Mouse (Mus musculus): ENCODE results near the gene Hoxb9. TPM values are rescaled to one million over a fixed set of nuclear protein-coding genes. Genes with fewer than 3 reads are reported as not detected.

Gene Hoxb9
- polyA plus RNA-seq, 1 experiment from 2014 or later = 0.09 TPM

GRCm38 (mm10) chr11:96305505-96306182, 34.4 kb downstream of the Hoxb9 start:
- no peak overlapping the region for H3K27ac ChIP-seq
- no peak overlapping the region for H3K4me3 ChIP-seq
- no peak overlapping the region for H3K4me2 ChIP-seq (replicated peaks)
- 16% methylated on average over 6 of the region's 6 CpGs for WGBS
- H3K36me3 ChIP-seq = no peaks in the 10 kb centered on the region
- H3K9ac ChIP-seq = no peak overlapping the region
- peaks cover 100% of the 10 kb centered on the region for H3K27me3 ChIP-seq
- no peaks in the 10 kb centered on the region for H3K9me3 ChIP-seq
- H3K4me1 ChIP-seq = no peaks in the 10 kb centered on the region
- ATAC-seq (ENCODE audit: insufficient number of reproducible peaks, insufficient read depth, low FRiP score, low TSS enrichment) = no peak

GRCm38 (mm10) chr11:96306183-96306907, 35.1 kb downstream of the Hoxb9 start:
- Histone ChIP-seq H3K27me3 (peaks cover 100% of the 10 kb centered on the region), H3K4me2 (replicated peaks) (no peak overlapping the region), H3K36me3 (no peaks in the 10 kb centered on the region), H3K9ac (no peak overlapping the region), H3K4me1 (no peaks in the 10 kb centered on the region), H3K9me3 (no peaks in the 10 kb centered on the region), H3K27ac (no peak overlapping the region), H3K4me3 (no peak overlapping the region)
- 5% methylated on average over 7 of the region's 7 CpGs for WGBS
- ATAC-seq (ENCODE audit: insufficient number of reproducible peaks, insufficient read depth, low FRiP score, low TSS enrichment) = no peak

DNA sequence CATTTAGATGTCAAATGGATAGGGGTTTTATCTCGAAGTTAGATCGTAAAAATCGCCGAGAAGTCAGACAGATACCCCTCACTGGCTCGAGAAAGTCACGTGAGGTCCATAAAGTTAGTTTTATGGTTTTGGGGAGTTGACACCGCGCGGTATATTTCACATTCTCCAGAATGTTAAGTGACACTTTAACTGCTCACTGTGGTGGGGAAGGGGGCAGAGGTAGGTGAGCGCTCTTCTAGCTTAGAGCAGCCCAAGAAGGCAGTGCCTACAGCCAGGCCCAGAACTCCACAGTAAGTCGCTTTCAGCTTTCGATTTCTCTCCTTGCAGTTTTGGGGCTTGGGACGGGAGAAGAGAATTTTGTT, 35.6 kb downstream of the Hoxb9 start:
- Histone ChIP-seq H3K4me1 (no peaks in the 10 kb centered on the region), H3K9ac (no peak overlapping the region), H3K27me3 (peaks cover 100% of the 10 kb centered on the region), H3K9me3 (no peaks in the 10 kb centered on the region), H3K27ac (no peak overlapping the region), H3K4me2 (replicated peaks) (no peak overlapping the region), H3K4me3 (no peak overlapping the region), H3K36me3 (no peaks in the 10 kb centered on the region)
- 3% methylated on average over 13 of the region's 13 CpGs for WGBS
- ATAC-seq (ENCODE audit: insufficient number of reproducible peaks, insufficient read depth, low FRiP score, low TSS enrichment) = no peak

DNA sequence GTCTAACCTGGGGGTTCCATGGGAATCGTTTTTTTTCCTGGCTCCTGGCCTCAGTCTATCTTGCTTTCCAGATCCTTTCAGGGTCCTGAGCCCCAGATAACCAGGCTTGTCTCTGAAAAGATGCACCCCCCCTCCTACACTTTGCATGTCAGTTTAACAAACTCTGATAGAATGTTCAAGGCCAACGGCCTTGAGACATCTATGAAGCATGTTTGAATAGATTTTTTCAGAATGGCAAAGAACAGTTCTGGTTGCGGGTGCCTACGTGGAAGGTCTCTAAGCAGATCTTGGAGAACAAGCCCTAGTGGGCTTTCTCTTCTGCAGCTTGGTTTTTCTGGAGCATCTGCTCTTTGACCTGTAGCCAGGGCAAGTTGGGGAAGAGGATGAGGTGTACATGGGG, 37.5 kb downstream of the Hoxb9 start:
- H3K4me3 ChIP-seq = no peak overlapping the region
- no peaks in the 10 kb centered on the region for H3K9me3 ChIP-seq
- ATAC-seq (ENCODE audit: insufficient number of reproducible peaks, insufficient read depth, low FRiP score, low TSS enrichment) = no peak
- H3K27ac ChIP-seq = no peak overlapping the region
- peaks cover 100% of the 10 kb centered on the region for H3K27me3 ChIP-seq
- H3K36me3 ChIP-seq = no peaks in the 10 kb centered on the region
- H3K4me2 ChIP-seq (replicated peaks) = no peak overlapping the region
- 12% methylated on average over 4 of the region's 4 CpGs for WGBS
- H3K4me1 ChIP-seq = no peaks in the 10 kb centered on the region
- H3K9ac ChIP-seq = no peak overlapping the region

GRCm38 (mm10) chr11:96309288-96309687, 38.0 kb downstream of the Hoxb9 start:
- no peak for ATAC-seq (ENCODE audit: insufficient number of reproducible peaks, insufficient read depth, low FRiP score, low TSS enrichment)
- H3K27ac ChIP-seq = no peak overlapping the region

GRCm38 (mm10) chr11:96310183-96310938, 39.1 kb downstream of the Hoxb9 start:
- Histone ChIP-seq H3K4me3 (no peak overlapping the region), H3K4me2 (replicated peaks) (no peak overlapping the region), H3K36me3 (no peaks in the 10 kb centered on the region), H3K9me3 (no peaks in the 10 kb centered on the region), H3K27me3 (peaks cover 98% of the 10 kb centered on the region), H3K4me1 (no peaks in the 10 kb centered on the region), H3K9ac (no peak overlapping the region), H3K27ac (no peak overlapping the region)
- no peak for ATAC-seq (ENCODE audit: insufficient number of reproducible peaks, insufficient read depth, low FRiP score, low TSS enrichment)
- 3% methylated on average over 20 of the region's 20 CpGs for WGBS

More at GRCm38 (mm10) chr11:96309288-96309687, 38.0 kb downstream of the Hoxb9 start:
- Histone ChIP-seq H3K4me3 (no peak overlapping the region), H3K4me1 (no peaks in the 10 kb centered on the region), H3K27me3 (peaks cover 100% of the 10 kb centered on the region), H3K4me2 (replicated peaks) (no peak overlapping the region), H3K9ac (no peak overlapping the region), H3K9me3 (no peaks in the 10 kb centered on the region), H3K36me3 (no peaks in the 10 kb centered on the region)
- 9% methylated on average over 4 of the region's 4 CpGs for WGBS

DNA sequence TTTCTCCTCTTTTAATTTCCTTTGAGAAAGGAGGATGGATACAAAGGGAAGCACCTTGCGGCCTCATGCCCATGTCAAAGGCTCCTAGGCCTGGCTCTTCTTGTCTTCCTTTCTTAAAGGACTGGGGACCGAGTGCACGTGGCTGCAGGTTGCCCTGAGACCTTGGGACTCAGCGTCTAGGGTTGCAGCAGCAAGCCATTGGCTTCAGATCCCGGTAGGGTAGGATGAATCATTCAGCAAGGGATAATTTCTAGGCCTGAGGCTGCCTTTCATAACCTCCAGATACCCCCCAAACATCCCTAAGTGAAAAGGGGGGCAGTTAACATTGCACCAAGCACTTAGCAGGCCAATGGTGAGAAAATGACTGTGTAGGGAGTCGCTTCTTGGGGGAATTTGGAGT, 39.8 kb downstream of the Hoxb9 start:
- Histone ChIP-seq H3K4me2 (replicated peaks) (no peak overlapping the region), H3K27me3 (peaks cover 98% of the 10 kb centered on the region), H3K27ac (no peak overlapping the region), H3K4me3 (no peak overlapping the region), H3K36me3 (no peaks in the 10 kb centered on the region), H3K9me3 (no peaks in the 10 kb centered on the region), H3K9ac (no peak overlapping the region), H3K4me1 (no peaks in the 10 kb centered on the region)
- 7% methylated on average over 6 of the region's 6 CpGs for WGBS
- ATAC-seq (ENCODE audit: insufficient number of reproducible peaks, insufficient read depth, low FRiP score, low TSS enrichment) = no peak

GRCm38 (mm10) chr11:96311520-96312417, 40.5 kb downstream of the Hoxb9 start:
- Histone ChIP-seq H3K9me3 (no peaks in the 10 kb centered on the region), H3K4me2 (replicated peaks) (no peak overlapping the region), H3K4me3 (peak overlapping the region; percentile 6; the same call in 1 of the 2 replicates), H3K27ac (no peak overlapping the region), H3K27me3 (peaks cover 98% of the 10 kb centered on the region), H3K9ac (no peak overlapping the region), H3K4me1 (no peaks in the 10 kb centered on the region), H3K36me3 (no peaks in the 10 kb centered on the region)
- WGBS = 2% methylated on average over 31 of the region's 31 CpGs
- ATAC-seq (ENCODE audit: insufficient number of reproducible peaks, insufficient read depth, low FRiP score, low TSS enrichment) = 0 out of 2 replicates have a peak, but pooled peaks have one; percentile 47

GRCm38 (mm10) chr11:96313134-96313533, 41.9 kb downstream of the Hoxb9 start:
- 17% methylated on average over 2 of the region's 2 CpGs for WGBS
- ATAC-seq (ENCODE audit: insufficient number of reproducible peaks, insufficient read depth, low FRiP score, low TSS enrichment) = no peak
- Histone ChIP-seq H3K9ac (no peak overlapping the region), H3K27ac (no peak overlapping the region), H3K4me1 (no peaks in the 10 kb centered on the region), H3K36me3 (no peaks in the 10 kb centered on the region), H3K27me3 (peaks cover 96% of the 10 kb centered on the region), H3K4me2 (replicated peaks) (no peak overlapping the region), H3K4me3 (no peak overlapping the region), H3K9me3 (no peaks in the 10 kb centered on the region)

DNA sequence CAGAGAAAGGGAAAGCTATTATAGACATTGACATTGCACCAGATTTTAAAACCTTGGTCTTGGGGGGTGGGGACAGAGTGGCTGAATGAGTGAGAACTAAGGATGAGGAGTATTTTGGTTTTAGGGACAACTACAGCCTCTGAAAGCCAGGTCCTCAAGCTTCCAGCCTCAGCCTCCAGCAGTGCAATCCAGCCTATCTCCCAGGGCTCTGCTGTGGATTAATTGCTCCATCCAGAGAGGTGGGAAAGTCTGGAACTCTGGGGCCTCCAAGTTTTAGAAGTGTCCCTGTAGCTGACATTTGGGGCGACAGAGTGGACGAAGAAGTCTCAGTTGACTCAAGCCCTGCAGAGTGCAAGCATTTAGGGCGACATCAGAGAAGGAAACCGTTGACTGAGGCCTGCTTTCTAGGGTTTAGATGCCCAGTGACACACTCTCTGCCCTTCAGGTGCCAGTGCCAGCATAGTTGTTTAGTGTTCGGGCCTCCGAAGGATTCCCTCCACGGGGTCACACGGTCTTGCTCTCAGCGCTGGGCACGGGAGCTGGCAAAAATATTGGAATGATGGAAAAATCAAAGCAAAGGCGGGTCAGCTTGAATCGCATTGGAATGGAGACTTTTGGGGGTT, 42.7 kb downstream of the Hoxb9 start:
- Histone ChIP-seq H3K27me3 (peaks cover 96% of the 10 kb centered on the region), H3K9ac (no peak overlapping the region), H3K9me3 (no peaks in the 10 kb centered on the region), H3K4me2 (replicated peaks) (no peak overlapping the region), H3K36me3 (no peaks in the 10 kb centered on the region), H3K4me3 (no peak overlapping the region), H3K27ac (no peak overlapping the region), H3K4me1 (peaks cover 4% of the 10 kb centered on the region; the same call in 1 of the 2 replicates)
- no peak for ATAC-seq (ENCODE audit: insufficient number of reproducible peaks, insufficient read depth, low FRiP score, low TSS enrichment)
- 7% methylated on average over 12 of the region's 12 CpGs for WGBS

All from embryonic facial prominence, embryonic 12.5 days (tissue).